Mouse (Mus musculus) R1 (cell line): ENCODE measurements around the gene Ddr2.
A peak's percentile ranks its signal among the peaks of the same experiment; 100 is the strongest.
"Not testable (repeated sequence)": the region's sequence is repeated elsewhere in the genome, so short reads cannot be mapped to it uniquely, and the experiment has no call there.

Source experiments
- DNase-seq: peaks from one replicate; pipeline ENCODE4 v3.0.0-alpha.2; 2018; ENCODE audit warnings: low read depth, low spot score

Gene Ddr2

GRCm38 (mm10) chr1:170039402-170039801, 71.2 kb downstream of the Ddr2 start:
- no peak for DNase-seq

DNA sequence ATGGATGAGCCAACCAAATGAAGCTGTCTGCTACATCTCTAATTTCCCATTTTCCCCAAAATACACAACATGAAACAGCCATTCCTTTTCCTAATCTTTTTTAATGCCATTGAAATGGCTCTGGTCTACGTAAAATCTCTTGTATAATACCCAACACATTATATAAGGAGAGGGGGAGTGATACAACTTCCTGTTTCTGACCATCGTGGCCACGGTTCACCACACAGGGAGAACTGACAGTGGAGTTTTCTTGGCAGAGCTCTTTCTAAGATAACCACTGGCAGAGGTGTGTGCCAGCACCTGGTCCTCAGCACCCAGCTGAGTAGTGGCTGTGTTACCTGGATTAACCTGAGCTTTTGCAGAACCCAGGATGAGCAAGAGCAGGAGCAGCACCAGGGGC, 75.0 kb downstream of the Ddr2 start:
- DNase-seq: no peak

GRCm38 (mm10) chr1:170034961-170035360, 75.6 kb downstream of the Ddr2 start:
- DNase-seq: no peak

DNA sequence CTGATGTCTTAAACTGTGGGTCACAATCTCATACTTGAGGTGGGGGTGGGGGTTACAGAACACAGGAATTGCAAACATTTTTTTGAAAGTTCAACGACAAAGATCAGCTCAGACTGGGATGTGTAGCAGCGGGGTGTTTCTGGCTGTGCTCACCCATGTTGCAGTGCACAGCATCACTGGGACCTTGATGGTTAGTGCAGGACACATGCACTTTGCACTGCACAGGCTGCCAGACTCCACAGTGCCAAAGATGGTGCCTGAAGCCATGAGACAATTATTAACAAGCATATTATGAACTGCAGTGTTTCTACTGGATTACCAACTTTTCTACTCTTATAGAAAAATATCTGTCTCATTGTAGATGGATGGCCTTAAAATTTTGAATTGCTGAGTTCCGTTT, 78.9 kb downstream of the Ddr2 start:
- no peak for DNase-seq

DNA sequence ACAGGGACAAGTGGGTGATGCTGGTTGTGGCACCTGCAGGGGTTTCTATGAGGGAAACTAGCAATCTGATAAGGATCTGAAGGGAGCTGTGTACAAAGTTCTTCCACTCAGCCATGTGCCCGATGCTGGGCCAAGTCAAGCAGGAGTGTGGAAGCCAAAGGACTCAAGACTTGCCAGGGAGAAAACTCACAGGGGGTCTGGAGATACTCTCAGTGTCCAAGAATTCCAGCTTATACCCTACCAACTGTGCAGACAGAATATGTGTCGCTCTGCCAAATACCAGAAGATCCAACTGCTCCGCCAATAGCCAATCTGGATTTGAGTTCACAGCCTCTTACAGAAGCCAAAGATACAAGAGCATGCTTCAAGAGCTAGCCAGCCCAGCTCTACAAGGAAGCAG, 95.8 kb downstream of the Ddr2 start:
- DNase-seq: no peak

GRCm38 (mm10) chr1:170010716-170011505, 99.7 kb downstream of the Ddr2 start:
- no peak for DNase-seq

DNA sequence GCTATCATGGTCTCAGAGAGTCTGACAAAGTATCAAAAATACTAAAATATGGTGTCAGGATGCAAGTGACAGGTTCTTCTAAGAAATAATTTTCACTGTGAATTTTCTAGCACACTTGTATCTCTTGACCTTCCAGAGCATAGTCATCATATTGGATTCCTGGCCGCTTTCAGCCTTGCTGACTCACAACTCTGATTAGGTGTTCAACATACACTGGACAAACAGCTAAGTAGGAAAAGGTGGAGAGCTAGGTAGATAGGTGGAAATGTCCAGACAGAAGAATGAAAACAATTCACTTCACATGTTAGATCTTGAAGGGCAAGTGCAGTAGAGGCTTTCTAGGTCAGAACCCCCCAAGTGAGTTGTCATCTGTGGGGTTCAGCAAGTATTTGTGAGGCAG, 101.3 kb downstream of the Ddr2 start:
- DNase-seq: no peak

GRCm38 (mm10) chr1:170008432-170009220, 101.9 kb downstream of the Ddr2 start:
- no peak for DNase-seq

GRCm38 (mm10) chr1:170006516-170006915, 104.0 kb downstream of the Ddr2 start:
- no peak for DNase-seq

- DNase-seq: no peak
These were observed 105.3 kb downstream of the Ddr2 start for GRCm38 (mm10) chr1:170005297-170005696.

DNA sequence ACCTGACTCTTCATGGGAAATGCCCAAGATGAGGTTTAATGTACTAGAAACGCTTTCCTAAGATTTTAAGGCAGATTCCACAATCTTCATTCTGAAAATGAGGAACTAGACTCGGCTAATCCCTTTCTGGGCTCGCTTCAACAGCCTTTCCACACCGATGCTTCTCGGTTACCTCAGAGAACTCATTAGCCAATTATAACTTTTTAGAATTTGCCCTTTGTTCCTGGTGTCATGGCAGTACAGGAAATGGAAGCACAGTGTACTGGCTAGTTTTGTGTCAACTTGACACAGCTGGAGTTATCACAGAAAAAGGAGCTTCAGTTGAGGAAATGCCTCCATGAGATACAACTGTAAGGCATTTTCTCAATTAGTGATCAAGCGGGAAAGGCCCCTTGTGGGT, 116.7 kb downstream of the Ddr2 start:
- DNase-seq: not testable (repeated sequence)

DNA sequence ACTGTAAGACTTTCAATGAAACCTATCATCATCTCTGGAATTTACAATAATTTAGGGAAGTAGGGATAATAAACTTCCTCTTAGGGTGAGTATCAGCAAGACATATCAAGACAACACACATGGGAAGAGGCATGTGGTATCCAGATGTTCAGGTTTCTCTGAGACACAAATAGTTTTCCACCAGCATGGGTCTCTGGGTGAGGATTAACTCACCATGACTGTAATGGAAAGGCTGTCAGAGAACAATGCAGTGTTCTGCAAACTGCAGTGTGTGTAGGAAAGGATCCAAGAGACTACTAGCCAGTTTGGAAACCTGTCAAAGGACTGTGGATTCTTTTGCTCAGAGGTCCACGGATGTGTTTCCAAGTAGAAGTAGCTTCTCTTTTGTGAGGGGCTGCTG, 124.4 kb downstream of the Ddr2 start:
- no peak for DNase-seq

DNA sequence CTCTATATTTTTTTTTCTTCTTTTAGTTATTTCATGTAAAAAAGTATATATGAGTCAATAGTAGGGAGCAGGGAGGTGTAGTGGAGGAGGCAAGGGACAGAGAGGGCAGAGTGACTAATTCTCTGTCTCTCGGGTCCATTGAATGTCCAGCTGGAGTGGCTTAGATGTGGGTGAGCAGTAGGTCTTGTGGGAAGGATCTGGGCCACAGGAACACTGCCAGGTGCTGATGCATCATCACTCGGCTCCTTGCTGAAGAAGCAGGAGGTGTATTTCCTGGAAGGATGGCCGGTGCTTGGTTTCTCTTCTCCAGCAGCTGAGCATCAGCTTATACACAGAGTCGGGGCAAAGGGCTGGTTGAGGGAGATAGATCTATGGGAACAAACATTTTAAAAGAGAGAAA, 132.9 kb downstream of the Ddr2 start:
- no peak for DNase-seq

DNA sequence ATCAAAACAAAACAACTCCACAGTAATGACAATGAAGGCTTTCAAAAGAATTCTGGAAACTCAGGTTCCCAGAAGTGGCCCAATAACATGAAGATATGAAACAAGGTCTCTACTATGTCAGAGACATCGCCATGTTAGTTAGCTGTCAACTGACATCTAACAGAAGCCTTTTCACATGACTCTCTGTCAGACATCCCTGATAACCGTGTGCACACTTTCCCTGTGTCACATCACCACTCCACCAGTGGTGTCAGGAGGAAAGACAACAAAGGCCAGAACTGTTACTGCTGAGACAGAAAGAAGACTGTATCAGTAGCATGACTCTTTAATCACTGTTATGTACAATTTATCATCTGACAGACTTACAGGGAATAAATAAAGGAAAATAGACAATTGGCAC, 138.6 kb downstream of the Ddr2 start:
- DNase-seq: no peak

GRCm38 (mm10) chr1:169970936-169971335, 139.6 kb downstream of the Ddr2 start:
- DNase-seq: no peak

- DNase-seq: no peak
These were observed 141.1 kb downstream of the Ddr2 start for GRCm38 (mm10) chr1:169969516-169969886.

- peak; percentile 99 for DNase-seq
These were observed 141.6 kb downstream of the Ddr2 start, which contains the start of gene Hsd17b7 for GRCm38 (mm10) chr1:169968792-169969515. Hsd17b7 (minus strand) TSS chr1:169969241.

GRCm38 (mm10) chr1:169953106-169953505, 157.5 kb downstream of the Ddr2 start:
- DNase-seq: no peak

GRCm38 (mm10) chr1:169952636-169953035, 157.9 kb downstream of the Ddr2 start:
- DNase-seq: no peak

DNA sequence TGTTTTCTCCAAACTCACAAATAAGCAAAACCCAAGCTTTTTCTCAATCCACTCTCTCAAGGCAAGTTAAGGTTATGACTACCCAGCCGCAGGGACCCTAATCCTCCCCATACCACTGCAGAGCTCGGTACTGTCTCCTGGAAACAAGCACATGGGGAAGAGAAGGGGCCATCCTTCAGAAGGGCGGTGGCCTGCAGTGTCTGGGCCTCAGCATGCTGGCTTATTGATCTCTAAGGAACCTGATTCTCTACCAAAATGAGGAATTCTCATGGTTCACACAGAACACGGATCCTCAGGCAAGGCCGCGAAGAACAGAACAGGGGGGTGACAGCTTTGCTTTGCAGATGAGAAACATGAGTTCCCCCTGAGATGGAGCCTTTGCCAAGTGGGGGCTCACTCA, 159.0 kb downstream of the Ddr2 start:
- DNase-seq: no peak

DNA sequence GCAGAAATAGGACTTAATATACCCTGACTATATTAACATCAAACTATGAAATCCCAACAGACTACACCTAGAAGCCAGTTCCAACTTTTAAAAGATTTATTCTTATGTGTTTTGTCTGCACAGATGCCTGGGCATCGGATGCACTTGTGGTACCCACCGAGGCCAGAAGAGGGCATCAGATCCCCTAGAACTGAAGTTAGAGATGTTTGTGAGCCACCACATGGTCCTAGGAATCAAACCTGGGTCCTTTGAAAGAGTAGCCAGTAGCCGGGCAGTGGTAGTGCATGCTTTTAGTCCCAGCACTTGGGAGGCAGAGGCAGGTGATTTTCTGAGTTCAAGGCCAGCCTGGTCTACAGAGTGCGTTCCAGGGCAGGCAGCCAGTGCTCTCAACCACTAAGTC, 159.9 kb downstream of the Ddr2 start:
- peak; percentile 64 for DNase-seq

GRCm38 (mm10) chr1:169949981-169950380, 160.6 kb downstream of the Ddr2 start:
- DNase-seq: no peak
